Mouse (Mus musculus) CD8-positive naive resting alpha-beta T cell, adult 2 months (primary cell): ENCODE measurements around the gene Scgb1c1.
"Not testable (repeated sequence)": the region's sequence is repeated elsewhere in the genome, so short reads cannot be mapped to it uniquely, and the experiment has no call there.

ENCODE experiments used
- DNase-seq, 2 experiments: peaks; one replicate each; pipeline ENCODE4 v3.0.0; 2022; ENCODE audit warnings: low read depth in 2 of 2, low spot score in 2 of 2

The Scgb1c1 gene

GRCm38 (mm10) chr7:140879355-140879754, 34.0 kb downstream of the Scgb1c1 start:
- DNase-seq = no peak

DNA sequence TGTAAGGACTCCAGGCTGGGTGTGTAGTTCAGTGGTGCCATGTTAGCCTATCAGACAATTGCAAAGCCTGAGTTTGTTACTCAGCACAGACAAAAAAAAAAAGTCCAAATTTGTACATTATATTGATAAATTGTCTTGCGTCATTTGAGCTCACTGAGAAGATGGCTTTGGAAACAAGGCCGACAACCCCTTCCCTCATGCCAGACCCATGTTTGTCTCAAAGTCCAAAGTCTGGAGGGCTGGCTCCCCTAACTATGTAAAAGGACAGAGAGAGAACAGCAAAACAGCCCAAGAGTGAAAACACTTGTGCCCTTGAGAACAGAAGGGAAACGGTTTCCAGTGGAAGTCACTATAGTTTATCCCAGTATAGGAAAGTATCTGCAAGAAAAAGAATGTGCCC, 35.1 kb downstream of the Scgb1c1 start:
- DNase-seq = no peak

DNA sequence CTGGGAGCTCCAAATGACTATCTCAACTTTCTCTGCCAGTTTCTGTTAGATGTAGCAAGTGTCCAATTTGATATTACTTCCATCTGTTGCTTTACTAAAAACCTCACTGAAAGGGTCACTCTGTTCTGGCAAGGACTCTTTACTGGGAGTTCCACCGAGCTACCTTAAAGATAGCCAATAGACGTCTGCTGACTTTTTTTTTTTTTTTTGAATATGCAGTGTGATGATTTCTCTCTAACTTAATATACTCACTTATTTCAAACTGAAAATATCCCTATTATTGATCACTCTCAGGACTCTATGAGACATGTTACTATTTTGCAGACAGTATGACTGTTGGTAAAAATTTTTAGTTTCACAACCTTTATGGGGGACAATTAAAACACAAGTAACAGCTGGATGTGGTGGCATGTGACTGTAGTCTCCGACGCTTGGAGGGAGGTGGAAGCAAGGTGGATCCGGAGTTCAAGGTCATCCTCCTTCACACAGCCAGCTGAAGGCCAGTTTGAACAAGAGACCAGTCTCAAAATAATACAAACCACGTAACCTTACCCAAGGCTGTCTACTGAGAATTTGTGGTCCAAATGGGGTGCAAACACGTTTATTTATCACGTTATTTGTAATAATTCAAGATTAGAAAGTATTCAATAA, 35.6 kb downstream of the Scgb1c1 start:
- DNase-seq = no peak

DNA sequence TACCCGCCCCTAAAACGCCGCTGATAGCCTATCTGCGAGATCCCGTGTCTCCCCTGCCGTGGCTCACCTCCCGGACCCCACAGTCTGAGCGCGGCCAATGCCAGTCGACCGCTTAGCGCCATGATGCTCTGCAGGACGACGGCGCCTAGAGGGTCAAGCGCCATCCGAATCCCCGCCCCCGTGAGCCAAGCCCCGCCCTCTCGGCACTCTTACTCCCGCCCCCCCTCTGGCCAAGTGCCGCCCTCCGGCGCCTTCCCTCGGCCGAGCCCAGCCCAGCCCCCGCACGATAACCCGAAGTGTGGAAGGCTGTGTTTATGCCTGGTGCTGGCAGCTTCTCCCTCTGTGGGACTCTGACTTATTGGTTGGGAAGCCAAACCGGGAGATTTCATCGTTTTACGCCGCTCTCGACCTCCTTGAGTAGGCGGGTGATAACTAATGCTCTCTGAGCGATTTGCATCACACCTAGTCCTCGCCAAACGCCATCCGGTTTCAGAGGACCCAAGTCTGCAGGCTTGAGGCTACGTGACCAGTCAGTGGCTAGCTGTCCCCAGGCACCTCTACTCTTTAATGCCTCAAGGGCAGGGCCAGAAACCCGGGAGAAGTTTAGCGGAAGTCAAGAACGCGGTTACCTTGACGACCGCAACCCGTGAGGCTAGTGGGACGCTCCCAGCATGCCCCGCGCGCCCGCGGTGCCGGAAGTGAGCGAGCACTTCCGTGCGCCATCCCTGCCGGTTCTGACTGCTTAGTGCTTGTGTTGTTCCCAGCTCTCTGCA, 36.5 kb downstream of the Scgb1c1 start, which contains the start of the genes Psmd13 and Sirt3:
Psmd13 (plus strand) TSS at position 273 of the 773 bp plus-strand sequence.
Sirt3 (minus strand) TSS at position 614 of the 773 bp plus-strand sequence.
- DNase-seq = peak; percentile 85 to 89

DNA sequence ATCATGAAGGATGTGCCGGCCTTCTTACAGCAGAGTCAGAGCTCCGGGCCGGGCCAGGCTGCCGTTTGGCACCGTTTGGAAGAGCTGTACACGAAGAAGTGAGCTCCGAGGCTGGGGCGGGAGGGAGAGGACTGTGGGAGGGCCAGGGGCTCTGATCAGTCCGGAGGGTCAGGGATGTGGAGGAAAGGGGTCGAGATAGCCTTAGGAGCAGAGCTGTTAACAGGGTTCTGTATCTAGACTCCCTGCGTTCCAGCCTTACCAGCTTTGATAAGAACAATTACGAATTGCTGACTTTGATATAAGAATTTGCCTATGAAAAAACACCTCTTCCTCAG, 37.1 kb downstream of the Scgb1c1 start:
- DNase-seq = no peak

DNA sequence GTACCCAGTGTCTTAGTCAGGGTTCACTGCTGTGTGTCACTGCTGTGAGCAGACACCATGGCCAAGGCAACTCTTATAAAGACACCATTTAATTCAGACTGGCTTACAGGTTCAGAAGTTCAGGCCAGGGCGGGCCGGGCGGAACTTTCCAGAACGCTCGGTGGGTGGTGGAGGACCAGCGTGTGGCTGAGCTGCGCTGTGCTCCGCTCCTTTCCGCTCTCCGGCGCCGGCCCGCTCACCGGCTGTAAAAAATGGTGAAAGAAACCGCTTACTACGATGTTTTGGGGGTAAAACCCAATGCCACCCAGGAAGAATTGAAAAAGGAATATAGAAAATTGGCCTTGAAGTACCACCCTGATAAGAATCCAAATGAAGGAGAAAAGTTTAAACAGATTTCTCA, 45.3 kb downstream of the Scgb1c1 start:
- not testable (repeated sequence) for DNase-seq

DNA sequence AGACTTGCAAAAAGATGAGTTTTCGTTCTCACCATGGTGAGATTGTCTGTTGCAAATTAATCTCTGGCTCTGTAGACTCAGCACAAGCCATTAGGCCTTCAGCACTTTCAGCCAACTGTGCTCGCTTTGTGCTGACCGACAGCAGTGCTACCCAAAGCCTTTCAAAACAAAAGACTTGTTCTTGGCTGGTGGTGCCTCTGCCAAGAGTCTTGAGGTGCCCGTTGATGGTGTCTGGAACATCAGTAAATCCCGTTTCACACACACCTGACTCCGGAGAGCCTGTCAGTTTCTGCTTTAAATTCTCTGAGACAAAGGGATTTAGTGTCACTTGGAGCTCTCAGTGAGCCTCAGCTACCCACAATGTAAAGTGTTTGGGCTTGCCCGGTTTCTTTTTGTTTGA, 48.7 kb downstream of the Scgb1c1 start:
- DNase-seq = no peak

DNA sequence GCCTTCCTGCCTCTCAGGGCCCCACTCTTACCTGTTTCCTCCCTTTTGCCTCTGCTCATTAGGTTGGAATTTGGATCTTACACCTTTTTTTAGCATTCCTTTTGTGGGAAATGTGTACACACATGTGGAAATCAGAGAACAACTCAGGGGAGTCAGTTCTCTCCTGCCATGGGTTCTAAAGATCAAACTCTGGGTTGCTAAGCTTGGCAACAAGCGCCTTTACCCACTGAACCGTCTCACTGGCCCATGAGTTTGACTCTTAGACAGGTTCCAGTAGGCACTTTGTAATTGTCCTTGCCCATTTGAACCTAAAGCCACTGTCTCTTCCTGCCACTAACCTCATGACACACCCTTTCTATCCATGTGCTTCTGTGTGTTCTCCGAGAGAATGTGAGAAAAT, 49.3 kb downstream of the Scgb1c1 start:
- DNase-seq = no peak
